Mouse (Mus musculus) adrenal gland, adult 8-10 months (tissue): ENCODE measurements around the gene Ndufa13. TPM values are rescaled to one million over a fixed set of nuclear protein-coding genes. Genes with fewer than 3 reads are reported as not detected.
"Not testable (repeated sequence)": the region's sequence is repeated elsewhere in the genome, so short reads cannot be mapped to it uniquely, and the experiment has no call there.

Experiments
- DNase-seq: peaks from one replicate; pipeline ENCODE4 v3.0.0; 2022
- total RNA-seq, 4 experiments: library from RNA; stranded (reverse); gene quantifications; 2 replicates each; pipeline ENCODE4 v1.2.4; 2022

Gene Ndufa13
- total RNA-seq = 100 to 1,000 TPM; 102 to 174 (median 123) TPM

DNA sequence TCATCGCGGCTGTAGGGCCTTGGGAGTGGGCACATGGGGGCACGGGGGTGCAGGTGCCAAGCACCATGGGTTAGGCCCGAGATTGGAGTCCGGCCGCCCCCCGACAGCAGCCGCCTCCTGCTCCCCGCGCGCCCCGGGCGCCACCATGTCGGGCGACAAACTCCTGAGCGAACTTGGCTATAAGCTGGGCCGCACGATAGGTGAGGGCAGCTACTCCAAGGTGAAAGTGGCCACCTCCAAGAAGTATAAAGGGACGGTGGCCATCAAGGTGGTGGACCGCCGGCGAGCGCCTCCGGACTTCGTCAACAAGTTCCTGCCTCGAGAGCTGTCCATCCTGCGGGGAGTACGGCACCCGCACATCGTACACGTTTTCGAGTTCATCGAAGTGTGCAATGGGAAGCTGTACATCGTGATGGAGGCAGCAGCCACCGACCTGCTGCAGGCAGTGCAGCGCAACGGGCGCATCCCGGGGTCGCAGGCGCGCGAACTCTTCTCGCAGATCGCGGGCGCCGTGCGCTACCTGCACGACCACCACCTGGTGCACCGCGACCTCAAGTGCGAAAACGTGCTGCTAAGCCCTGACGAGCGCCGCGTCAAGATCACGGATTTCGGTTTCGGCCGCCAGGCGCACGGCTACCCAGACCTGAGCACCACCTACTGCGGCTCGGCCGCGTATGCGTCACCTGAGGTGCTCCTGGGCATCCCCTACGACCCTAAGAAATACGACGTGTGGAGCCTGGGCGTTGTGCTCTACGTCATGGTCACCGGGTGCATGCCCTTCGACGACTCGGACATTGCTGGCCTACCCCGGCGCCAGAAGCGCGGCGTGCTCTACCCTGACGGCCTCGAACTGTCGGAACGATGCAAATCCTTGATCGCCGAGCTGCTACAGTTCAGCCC, at the start of gene Ndufa13, which contains the start of the genes Tssk6 and Yjefn3:
Gene Ndufa13, minus strand, starts transcription at position 396 of the 900 bp plus-strand sequence.
Gene Tssk6, plus strand, starts transcription at position 22 of the 900 bp plus-strand sequence.
Gene Yjefn3, minus strand, starts transcription at position 550 of the 900 bp plus-strand sequence.
- peak; percentile 45 for DNase-seq

DNA sequence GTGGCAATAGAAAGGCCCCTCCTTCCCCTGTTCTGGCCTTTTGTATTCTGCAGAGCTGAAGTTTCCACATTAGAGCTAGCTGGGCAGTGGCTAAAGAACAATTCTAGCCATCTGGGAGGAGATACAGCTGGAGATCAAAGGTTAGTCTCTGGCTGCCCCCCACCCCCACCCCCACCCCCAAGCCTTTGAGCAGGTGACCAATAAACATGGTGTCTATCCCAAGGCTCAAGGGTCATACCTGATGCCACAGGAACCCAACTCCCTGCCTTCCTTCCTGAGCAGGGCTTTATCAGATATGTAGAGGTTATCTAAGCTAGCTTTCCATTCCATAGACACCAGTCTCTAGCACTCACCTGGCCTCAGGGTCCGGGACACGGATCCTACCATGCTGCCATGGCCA, 47.9 kb upstream of the Ndufa13 start:
- no peak for DNase-seq

DNA sequence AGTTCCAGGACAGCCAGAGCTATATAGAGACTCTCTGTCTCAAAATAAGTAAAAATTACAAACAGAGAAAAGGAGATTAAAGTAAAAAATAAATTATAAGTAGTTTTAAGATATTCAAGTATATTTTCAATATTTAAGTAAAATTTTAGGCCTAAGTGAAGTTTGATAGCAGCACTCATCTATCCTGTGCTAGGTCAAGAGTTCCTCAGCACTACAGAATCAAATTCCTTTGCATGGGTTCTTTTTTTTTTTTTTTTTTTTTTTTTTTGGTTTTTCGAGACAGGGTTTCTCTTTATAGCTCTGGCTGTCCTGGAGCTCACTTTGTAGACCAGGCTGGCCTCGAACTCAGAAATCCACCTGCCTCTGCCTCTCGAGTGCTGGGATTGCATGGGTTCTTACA, 40.1 kb upstream of the Ndufa13 start:
- not testable (repeated sequence) for DNase-seq

DNA sequence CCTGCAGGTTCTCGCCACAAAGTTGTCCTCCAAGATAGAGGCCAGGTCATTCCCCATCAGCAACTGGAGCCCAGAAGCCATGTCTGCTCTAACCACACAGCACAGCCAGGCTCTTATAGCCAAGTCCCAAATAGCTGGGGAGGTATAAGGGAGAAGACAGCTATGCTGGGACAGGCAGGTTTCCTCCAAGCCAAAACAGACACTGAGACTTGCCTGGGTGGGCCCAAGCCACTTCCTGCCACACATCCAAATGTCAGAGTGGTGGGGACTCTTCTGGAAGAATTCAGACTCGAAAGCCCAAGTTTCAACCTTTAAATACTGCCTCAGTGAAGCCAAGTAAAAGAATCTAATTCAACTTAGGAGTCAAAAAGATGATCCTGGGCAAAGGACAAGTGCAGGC, 38.0 kb upstream of the Ndufa13 start:
- DNase-seq = no peak

DNA sequence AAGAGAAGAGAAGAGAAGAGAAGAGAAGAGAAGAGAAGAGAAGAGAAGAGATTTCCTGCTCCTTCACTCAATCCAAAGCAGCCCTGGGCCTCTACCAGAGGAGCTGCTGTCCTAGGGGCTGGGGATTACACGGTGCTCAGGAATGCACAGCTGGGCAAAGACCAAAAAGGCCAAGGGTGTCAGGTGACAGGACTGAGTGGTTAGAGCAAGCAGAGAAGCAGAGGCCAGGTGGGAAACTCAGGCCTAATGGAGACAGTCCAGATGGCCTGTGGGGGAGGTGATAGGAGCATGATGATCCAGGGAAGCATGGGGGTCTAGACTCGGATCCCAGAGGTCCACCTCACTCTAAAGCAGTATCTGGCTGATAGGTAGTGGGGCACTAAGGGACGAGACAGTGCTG, 37.3 kb upstream of the Ndufa13 start:
- DNase-seq = no peak

DNA sequence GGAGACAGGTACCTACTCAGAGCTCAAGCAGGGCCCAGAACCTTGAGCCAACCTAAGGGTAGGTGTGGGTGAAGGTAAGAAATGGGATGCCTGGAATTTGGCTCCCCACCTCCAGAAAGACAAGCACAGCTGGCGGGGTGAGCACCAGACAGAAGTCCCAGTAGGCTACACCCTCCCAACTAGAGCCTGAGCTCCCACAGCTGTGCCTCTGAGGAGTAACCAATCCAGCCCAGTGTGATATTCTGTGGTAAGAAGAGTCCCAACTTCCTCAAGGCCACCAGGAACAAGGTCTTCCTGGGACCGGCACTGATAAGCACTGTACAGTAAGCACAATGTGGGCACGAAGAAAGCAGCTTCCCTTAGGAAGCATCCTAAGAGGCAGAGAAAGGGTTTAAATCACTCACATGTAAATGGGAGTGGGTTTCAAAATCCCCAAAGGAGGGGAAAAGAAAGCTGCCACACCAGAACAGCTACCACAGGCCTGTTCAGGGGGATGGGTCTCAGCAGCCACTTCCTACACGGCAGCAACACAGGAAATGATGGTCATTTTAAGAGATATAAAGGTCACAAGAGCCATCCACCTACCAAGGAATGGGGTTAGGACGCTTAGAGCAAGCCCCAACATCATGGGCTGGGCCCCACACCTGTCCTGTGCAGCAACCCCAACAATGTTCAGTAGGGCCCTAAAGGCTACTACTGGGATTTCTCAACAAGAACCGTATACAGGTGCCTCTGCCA, 36.1 kb upstream of the Ndufa13 start:
- DNase-seq = no peak

DNA sequence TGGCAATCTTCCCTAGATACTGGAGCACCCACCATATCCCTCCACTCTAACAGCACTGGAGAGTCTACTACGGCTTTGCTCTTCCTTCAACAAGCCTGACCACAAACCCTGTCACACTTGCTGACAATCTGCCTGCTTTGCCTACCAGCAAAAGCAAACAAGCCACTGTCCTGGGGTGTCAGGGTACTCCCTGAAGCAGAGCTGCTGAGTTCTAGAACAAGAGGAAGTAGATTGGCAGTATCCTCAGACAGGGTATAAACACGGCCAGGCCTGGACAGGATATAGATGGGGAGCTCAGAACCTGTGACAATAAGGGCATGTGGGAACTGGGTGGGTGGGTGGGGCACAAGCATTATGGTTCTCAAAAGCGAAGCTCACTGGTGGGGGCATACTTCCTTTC, 35.1 kb upstream of the Ndufa13 start:
- no peak for DNase-seq

DNA sequence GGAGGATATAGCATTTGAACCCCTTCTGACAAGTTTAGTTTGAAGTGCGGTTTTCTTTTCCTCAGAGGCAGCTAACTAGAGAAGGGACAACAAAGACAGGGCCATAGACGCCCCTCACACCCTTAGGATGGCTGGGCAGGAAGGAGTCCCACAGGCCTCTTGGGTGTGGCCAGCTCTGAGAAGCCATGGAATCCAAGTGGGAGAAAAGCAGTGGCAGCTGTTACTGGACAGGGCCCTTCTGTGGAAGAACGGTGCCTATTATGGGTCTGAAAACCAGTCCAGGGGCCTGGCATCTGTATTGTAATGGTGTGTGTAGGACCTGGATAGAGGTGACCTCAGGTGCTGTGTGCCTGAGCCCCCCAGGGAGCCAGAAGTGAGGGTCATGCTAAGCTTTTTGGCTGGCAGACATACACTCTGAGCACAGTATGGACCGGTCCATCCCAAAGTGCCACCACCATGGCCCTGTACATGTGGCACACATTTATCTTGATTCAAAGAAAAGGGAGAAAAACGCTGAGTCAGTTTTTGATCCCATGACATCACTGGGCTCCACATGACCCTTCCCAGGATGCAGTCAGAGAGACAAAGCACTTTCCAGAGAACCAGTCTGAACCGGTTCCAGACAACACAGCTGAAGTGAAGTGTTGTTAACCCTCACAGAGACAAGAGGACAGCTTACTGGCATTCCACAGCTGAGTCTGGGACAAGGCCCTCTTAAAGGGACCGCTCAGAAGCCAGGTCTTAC, 33.9 kb upstream of the Ndufa13 start:
- no peak for DNase-seq

DNA sequence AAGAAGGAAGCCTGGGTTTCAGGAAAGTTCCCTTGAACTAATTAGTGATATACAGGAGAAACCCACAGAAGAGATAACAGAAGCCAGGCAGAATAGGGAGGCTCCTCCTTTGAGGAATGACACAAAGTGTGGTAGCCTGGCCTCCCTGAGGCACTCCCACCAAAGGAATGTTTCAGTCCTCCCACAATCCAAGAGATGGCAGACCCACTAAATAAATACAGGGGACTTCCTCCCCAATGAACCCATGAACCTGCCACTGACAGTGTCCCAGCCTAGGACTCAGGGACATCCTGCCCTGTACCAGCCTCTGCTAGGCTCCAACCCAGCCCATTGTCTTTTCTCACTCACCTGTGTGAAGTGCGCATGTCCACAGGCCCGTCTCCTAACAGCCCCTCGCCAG, 33.1 kb upstream of the Ndufa13 start:
- DNase-seq = no peak

DNA sequence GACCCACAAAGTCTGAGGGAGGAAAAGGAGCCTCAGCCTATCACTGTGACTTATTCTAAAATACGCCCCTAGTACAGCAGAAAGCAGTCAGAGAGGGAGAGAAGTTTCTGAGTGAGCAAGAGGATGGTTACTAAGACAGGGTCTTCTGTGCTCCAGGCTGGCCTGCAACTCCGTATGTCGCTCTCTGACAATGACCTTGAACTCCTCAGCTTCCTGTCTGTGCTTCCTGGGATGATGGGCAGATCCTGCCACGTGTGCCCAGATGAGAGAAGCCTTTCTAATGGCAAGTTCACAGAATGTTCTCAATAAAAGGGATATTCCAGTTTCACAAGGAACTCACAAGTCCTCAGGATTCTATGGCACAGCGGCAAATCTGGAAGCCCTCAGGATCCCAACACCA, 32.2 kb upstream of the Ndufa13 start:
- DNase-seq = no peak

DNA sequence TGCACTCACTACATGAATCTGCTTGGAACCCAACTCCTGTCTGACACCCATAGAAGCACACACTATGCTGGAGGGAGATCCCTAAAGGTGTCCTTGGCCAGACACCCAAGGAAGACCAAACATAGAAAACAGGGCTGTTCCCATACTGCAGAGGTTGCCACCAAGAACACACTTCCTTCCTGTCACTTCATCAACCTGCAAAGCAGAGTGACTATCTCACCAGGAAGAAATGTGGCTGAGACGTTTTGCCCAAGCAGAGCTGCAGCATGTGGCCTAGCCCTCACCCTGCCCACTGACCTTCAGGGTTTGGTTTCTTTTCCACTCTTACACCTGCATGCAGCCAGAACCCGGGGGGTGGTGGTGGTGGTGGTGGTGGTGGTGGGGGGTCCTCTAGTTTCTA, 31.5 kb upstream of the Ndufa13 start:
- DNase-seq = no peak

DNA sequence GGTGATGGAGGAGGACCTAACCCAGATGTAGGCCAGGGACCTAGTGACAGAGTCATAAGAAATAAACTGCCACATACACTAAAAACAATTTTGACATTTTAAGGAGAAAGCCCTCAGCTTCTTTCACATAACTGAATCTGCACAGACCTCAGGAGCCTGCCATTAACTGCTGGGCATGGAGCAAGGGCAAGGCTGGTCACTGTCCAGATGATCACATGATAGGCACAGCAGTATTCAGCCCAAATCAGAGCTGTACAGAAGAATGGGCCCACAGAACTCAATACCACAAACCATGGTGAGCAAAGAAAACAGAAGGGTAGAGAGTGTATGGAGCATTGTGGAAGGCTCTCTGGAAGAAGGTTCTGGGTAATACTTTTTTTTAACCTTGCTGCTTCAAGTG, 24.5 kb upstream of the Ndufa13 start:
- no peak for DNase-seq

DNA sequence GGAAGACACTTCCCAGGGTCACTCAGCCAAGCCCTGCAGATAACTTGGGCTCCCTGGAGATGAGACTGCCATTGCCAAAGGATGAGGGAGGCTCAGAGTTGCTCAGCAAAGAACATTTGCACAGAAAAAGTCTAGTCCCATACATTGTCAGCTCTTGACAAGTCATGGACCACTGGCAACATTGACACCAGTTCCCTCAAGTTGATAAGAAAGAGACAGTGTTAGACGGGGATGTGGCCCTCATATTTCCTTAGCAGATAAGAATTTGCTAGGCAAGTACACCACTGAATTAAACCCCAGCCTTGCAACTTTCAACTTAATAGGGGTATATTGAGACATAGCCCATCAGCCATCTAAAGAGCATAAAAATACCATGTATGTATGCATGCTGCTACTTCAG, 21.6 kb upstream of the Ndufa13 start:
- DNase-seq = no peak

DNA sequence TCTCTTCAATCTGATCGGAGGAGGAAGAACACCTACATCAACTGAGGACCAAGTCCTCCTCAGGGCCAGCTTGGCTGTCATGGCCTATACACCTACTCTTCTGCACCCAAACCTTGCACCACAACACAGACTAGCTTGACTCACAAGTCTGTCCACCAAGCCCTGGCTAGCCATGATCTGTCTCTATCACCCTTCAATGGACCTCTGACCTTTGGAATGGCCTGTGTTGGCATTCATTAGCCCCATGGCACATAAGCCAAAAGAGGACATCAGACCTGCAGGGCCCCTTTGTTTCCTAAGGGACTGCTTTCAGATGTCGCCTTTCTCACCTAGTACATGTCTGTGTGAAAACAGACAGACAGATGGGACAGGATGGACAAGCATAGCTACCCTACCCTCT, 18.8 kb upstream of the Ndufa13 start:
- DNase-seq = no peak

DNA sequence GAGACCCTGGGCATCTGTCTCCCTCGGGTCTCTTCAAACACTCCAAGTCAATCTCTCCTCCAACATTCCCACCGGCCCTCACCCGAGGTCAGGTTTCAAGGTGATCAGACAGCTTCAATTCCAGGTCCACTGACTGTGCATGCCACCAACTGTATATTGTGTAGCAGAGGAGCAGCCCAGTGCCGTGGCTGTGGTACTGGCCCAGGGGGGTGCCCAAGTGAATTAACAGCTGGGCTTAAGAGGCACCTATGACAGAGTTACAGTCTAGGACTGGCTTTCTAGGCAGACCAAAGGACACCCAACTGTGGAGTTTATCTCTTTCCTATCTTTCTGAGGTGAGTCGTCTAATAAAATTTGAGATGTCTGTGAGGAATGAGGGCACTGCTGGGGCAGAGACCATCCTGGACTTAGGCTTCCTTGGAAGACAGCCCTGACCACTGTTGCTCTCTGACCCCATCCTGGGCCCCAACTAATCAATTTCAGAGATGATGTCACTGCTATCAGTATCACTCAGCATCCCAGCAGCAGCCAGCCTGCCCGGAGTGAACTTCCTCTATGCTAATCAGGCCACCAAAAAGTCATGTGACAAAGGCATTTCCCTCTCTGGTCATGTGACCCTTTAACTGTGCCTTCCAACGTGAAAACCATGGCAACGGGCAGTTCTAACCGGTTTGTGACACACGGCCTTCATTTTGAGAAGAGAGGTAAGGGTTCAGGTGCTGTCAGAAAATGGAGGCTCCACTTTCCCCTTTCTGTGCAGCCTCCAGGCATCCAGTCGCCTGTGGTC, 17.7 kb upstream of the Ndufa13 start:
- DNase-seq = peak; percentile 56

DNA sequence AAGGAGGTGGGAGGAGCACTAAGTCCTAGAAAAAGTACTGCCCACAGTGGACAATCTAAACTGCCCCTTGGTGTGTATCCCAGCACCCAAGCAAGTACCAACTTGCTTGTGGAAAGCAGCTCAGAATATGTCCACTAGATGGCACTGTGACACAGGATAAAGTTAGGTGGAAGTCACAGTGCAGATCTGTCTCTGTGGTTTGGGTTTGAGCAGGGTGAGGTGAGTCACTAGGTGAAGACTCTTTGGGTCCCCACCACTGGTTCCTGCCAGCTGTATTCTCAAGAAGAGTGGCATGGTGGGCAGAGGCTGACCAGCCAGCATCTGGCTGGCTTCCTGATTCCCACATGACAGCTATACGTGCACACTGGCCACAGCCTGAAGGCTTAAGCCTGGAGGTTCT, 16.7 kb upstream of the Ndufa13 start:
- peak; percentile 76 for DNase-seq

DNA sequence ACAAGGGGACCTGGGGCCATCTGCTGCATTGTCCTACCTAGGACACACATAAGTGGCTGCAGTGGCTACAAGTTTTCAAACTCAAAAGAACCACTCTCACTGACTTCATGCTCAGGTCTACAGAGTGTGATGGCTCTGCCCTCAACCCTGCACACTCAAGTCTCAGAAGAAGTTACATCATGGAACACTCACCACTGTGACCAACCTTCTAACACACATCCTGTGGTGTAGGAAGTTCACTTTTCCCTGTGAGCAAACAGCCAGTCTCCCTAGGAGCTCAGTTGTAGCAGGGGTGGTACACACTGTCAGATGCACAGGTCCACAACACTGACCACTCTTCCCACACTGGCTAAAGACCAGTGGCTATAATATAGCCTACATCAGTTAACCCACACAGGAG, 16.1 kb upstream of the Ndufa13 start:
- DNase-seq = no peak

DNA sequence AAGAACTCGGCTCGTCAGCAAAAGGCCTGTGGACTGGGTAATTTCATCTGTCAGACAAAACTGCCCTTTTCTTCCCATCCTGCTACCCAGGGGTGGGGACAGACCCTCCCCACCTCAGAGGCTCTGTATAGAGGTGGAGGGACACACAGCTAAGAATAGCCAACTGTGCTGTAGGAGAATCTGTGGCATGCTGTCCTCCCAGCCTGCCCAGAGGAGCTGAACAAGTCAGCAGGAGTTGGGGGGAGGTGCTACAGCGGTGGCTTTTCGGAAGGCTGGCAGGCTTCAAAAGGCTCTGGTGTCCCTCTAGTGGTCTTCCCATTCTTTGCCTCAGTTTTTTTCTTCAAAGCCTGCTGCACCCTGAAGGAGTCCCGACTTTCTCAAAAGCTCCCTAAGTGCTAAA, 13.4 kb upstream of the Ndufa13 start:
- no peak for DNase-seq

DNA sequence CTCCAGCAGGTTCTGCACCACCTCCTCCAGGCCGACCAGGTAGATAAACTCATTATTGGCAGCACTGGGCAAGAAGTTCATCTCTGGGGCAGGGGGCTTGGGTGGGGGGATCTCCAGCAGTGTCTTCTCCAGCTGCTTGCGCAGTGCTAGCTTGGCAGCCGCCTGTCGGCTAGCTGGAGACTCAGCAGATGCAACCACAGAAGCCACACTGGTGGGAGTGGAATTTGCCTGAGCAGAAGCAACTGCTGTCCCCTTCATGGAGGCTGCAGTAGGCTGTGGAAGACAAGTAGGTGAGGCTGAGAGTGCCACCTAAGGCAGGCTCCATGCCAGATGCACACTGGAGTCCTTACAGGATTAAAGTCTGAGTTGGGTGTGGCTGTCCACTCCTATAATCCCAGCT, 12.2 kb upstream of the Ndufa13 start:
- DNase-seq = no peak

DNA sequence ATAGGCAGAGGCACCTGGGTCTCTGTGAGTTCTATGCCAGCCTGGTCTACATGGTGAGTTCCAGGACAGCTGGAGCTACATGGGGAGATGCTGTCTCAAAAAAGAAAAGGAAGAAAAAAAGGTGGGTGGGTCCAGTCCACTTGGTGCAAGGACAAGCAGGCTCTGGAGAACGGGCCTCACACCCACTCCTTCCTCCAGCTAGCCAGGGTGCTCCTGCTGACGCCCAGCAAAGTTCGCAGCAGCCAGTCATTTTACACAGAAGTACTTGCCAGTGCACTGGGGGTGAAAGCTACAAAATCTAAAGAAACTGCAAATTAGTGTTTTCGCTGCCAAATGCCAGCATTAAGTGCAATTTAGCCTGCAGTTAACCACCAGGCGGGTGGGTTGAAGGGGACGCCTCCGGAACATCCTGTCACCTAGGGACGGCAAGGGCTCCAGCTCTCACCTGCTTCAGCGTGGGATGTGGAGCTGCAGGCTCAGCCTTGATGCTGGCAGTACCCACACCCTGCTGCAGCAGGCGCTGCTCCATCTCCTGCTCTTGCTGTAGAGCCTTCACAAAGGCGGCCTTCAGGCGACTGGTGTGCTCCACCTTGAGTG, 10.2 kb upstream of the Ndufa13 start:
- no peak for DNase-seq

DNA sequence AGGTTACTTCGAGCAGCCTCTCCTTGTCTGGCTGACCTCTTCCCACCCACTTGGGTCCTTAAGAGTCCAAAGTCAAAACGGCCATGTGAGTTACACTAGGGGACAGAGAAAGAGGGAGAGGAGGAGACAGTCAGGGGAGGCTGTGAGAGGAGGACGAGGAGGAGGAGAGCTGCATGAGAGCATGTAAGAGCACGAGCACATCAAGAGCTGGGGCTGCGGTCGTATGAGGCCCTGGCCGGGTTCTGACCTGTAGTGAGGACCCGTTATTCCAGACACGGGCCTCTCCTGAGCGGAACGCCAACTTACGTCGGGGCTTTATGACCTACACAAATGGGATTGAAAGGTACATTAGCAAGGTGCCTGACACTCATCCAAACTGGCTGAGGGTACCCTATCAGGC, 9.6 kb upstream of the Ndufa13 start:
- DNase-seq = no peak

DNA sequence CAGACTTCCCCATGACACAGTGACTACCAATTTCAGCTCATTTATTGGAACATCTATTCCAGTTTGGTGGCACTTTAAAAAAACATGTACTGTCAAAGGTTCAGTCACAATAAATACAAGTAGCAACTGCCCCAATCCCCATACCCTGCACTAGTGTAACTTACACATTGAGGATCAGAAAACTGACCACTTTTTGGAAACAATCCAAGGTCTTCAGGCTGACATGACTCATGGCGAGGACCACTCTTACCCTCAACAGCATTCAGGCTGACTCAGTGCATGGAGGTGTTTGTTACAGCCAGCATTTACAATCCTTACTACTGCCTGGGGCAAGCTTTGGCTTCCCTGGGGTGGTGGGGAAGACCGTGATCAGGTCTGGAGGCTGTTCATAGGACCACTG, 4.7 kb upstream of the Ndufa13 start:
- DNase-seq = no peak
